9 mouse cellular contexts compared by ENCODE assay signal in genomic region chr19:59196111-59196666, GRCm38 (mm10). TPM values are rescaled to one million over a fixed set of nuclear protein-coding genes. Genes with fewer than 3 reads are reported as not detected.
A peak's percentile ranks its signal among the peaks of the same experiment; 100 is the strongest.
DNase-seq lines count a peak whose midpoint lies in the region; ATAC-seq and TF ChIP-seq lines count a peak whose summit lies in the region.
"Had no signal": no experiment of that assay in that cellular context is flagged by ENCODE, and none has a peak within 500 bp of the region (broad histone marks: within the 10 kb centered on the region; RNA-seq: fewer than 3 reads in every experiment).

No protein-coding gene starts in this region.

- H3K4me3 ChIP-seq in hindbrain, embryonic 10.5 days: no peak overlapping the region
- H3K4me3 ChIP-seq in hindbrain, embryonic 12.5 days: no peak overlapping the region
- peak overlapping the region; percentile 8 for H3K4me3 ChIP-seq in forebrain, embryonic 12.5 days (replicated peaks)
- no peak overlapping the region; the same call in 1 of the 2 replicates for H3K4me3 ChIP-seq in limb, embryonic 10.5 days
- no peak overlapping the region for H3K4me3 ChIP-seq in olfactory bulb, adult 2 months (ENCODE audit: insufficient read depth, low read depth, low read length)

- H3K9me3 ChIP-seq in hindbrain, embryonic 10.5 days: peaks cover 8% of the 10 kb centered on the region
- peaks cover 4% of the 10 kb centered on the region for H3K9me3 ChIP-seq in hindbrain, embryonic 12.5 days (replicated peaks)
- 0 out of 2 replicates have a peak, but pooled peaks cover 3% of the 10 kb centered on the region for H3K9me3 ChIP-seq in forebrain, embryonic 12.5 days
- H3K9me3 ChIP-seq in limb, embryonic 10.5 days (replicated peaks): peaks cover 5% of the 10 kb centered on the region; the same call in 1 of the 2 replicates

- H3K36me3 ChIP-seq in hindbrain, embryonic 10.5 days: no peaks in the 10 kb centered on the region
- H3K36me3 ChIP-seq in hindbrain, embryonic 12.5 days: no peaks in the 10 kb centered on the region
- H3K36me3 ChIP-seq in forebrain, embryonic 12.5 days (replicated peaks): no peaks in the 10 kb centered on the region
- H3K36me3 ChIP-seq in limb, embryonic 10.5 days: no peaks in the 10 kb centered on the region

- TF ChIP-seq CTCF in olfactory bulb, adult 2 months (IDR thresholded peaks at IDR 0.05; ENCODE audit: insufficient read depth, low read depth, low read length): peak; percentile 60

- H3K9ac ChIP-seq in hindbrain, embryonic 12.5 days: no peak overlapping the region
- H3K9ac ChIP-seq in forebrain, embryonic 12.5 days: peak overlapping the region; percentile 21; the same call in 1 of the 2 replicates

- peak; percentile 71 for DNase-seq in hindbrain, embryonic 10.5 days (ENCODE audit: low spot score)
- peak; percentile 47 to 81 for DNase-seq in adrenal gland, adult (ENCODE audit: inconsistent age in 2 of 2, low spot score in 1 of 2)
- peak; percentile 60 for DNase-seq in kidney, adult 18-20 months
- peak; percentile 70 for DNase-seq in limb, embryonic 10.5 days (ENCODE audit: low spot score)
- DNase-seq in natural killer cell, adult 2 months (ENCODE audit: low spot score in 2 of 2): no peak

- 3% methylated on average over 15 of the region's 15 CpGs for WGBS in hindbrain, embryonic 10.5 days
- WGBS in hindbrain, embryonic 12.5 days: 3% methylated on average over 15 of the region's 15 CpGs
- 2% methylated on average over 15 of the region's 15 CpGs for WGBS in forebrain, embryonic 12.5 days
- 4% methylated on average over 15 of the region's 15 CpGs for WGBS in limb, embryonic 10.5 days
- WGBS in olfactory bulb, adult 2 months: 22% methylated on average over 15 of the region's 15 CpGs

- no peak overlapping the region for H3K4me2 ChIP-seq in hindbrain, embryonic 12.5 days (replicated peaks)
- peak overlapping the region; percentile 25; the same call in 1 of the 2 replicates for H3K4me2 ChIP-seq in forebrain, embryonic 12.5 days

- no peak overlapping the region for H3K27ac ChIP-seq in hindbrain, embryonic 10.5 days
- no peak overlapping the region for H3K27ac ChIP-seq in hindbrain, embryonic 12.5 days
- 0 out of 2 replicates have a peak overlapping the region, but pooled peaks have one; percentile 13 for H3K27ac ChIP-seq in forebrain, embryonic 12.5 days
- H3K27ac ChIP-seq in limb, embryonic 10.5 days: no peak overlapping the region
- H3K27ac ChIP-seq in olfactory bulb, adult 2 months (ENCODE audit: insufficient read depth, low read depth, low read length): no peak overlapping the region

- peaks cover 78% of the 10 kb centered on the region for H3K27me3 ChIP-seq in hindbrain, embryonic 10.5 days (ENCODE audit: insufficient read depth, poor library complexity, severe bottlenecking)
- H3K27me3 ChIP-seq in hindbrain, embryonic 12.5 days: peaks cover 73% of the 10 kb centered on the region
- H3K27me3 ChIP-seq in forebrain, embryonic 12.5 days: peaks cover 71% of the 10 kb centered on the region
- peaks cover 70% of the 10 kb centered on the region for H3K27me3 ChIP-seq in limb, embryonic 10.5 days (ENCODE audit: low read depth, poor library complexity, severe bottlenecking)

- ATAC-seq in hindbrain, embryonic 12.5 days (ENCODE audit: low FRiP score): no peak
- peak; percentile 89 for ATAC-seq in forebrain, embryonic 12.5 days (ENCODE audit: low FRiP score)

- TF ChIP-seq POLR2A in olfactory bulb, adult 2 months (IDR thresholded peaks at IDR 0.05; ENCODE audit: insufficient read depth, low read depth, low read length): no peak

- H3K4me1 ChIP-seq in hindbrain, embryonic 10.5 days (replicated peaks): peaks cover 15% of the 10 kb centered on the region; the same call in 1 of the 2 replicates
- peaks cover 4% of the 10 kb centered on the region for H3K4me1 ChIP-seq in hindbrain, embryonic 12.5 days
- 0 out of 2 replicates have a peak, but pooled peaks cover 8% of the 10 kb centered on the region for H3K4me1 ChIP-seq in forebrain, embryonic 12.5 days
- peaks cover 27% of the 10 kb centered on the region for H3K4me1 ChIP-seq in limb, embryonic 10.5 days
- H3K4me1 ChIP-seq in olfactory bulb, adult 2 months (ENCODE audit: control insufficient read depth, insufficient read depth, low read length): peaks cover 9% of the 10 kb centered on the region

RNA-seq across cellular contexts. Expression of gene Kcnk18, which starts 22.8 kb away (rescaled TPM):
- polyA plus RNA-seq in hindbrain, embryonic 10.5 days (2016; fragmentation: Nextera tagmentation; extraction: Ambion mirVana): not detected in 2 replicates
- not detected in 2 replicates for polyA plus RNA-seq in hindbrain, embryonic 12.5 days (2016; fragmentation: Nextera tagmentation; extraction: Ambion mirVana)
- polyA plus RNA-seq in forebrain, embryonic 12.5 days (2016; fragmentation: Nextera tagmentation; extraction: Ambion mirVana): not detected in 2 replicates
- polyA plus RNA-seq in limb, embryonic 10.5 days (2016; fragmentation: Nextera tagmentation; extraction: Ambion mirVana): not detected in 2 replicates
- polyA plus RNA-seq in olfactory bulb, adult 2 months (2012; ENCODE audit: insufficient read depth, insufficient read length, low replicate concordance, missing spikeins): not detected in 2 replicates
- polyA plus RNA-seq: stomach, embryonic 14.5 days had no signal

RNA-seq across cellular contexts. Expression of gene Vax1, which starts 26.3 kb away (rescaled TPM):
- 0.25 TPM in 1 of 2 replicates, not detected in the other for polyA plus RNA-seq in hindbrain, embryonic 10.5 days (2016; fragmentation: Nextera tagmentation; extraction: Ambion mirVana)
- not detected in 2 replicates for polyA plus RNA-seq in hindbrain, embryonic 12.5 days (2016; fragmentation: Nextera tagmentation; extraction: Ambion mirVana)
- 4.2 and 6.8 TPM in 2 replicates for polyA plus RNA-seq in forebrain, embryonic 12.5 days (2016; fragmentation: Nextera tagmentation; extraction: Ambion mirVana)
- polyA plus RNA-seq in limb, embryonic 10.5 days (2016; fragmentation: Nextera tagmentation; extraction: Ambion mirVana): not detected in 2 replicates
- polyA plus RNA-seq in olfactory bulb, adult 2 months (2012; ENCODE audit: insufficient read depth, insufficient read length, low replicate concordance, missing spikeins): not detected in 2 replicates
- polyA plus RNA-seq: stomach, embryonic 14.5 days had no signal

Comparison
In these comparisons a context has a peak if more than half of its experiments do, and no peak if none do; other contexts are left out.
1. DNase-seq: peak in hindbrain, embryonic 10.5 days (single experiment), adrenal gland, adult (2 of 2), kidney, adult 18-20 months (single experiment) and limb, embryonic 10.5 days (single experiment); none in natural killer cell, adult 2 months (0 of 2).